Mouse (Mus musculus) left cerebral cortex, postnatal 10 days (tissue): ENCODE measurements around the gene BC048562. TPM values are rescaled to one million over a fixed set of nuclear protein-coding genes. Genes with fewer than 3 reads are reported as not detected.

Experiments used
- DNase-seq, 2 experiments: peaks; one replicate each; pipeline ENCODE4 v3.0.0; 2021 to 2022; ENCODE audit warnings: low spot score in 2 of 2, mixed read lengths in 1 of 2; ENCODE audit errors: extremely low spot score in 1 of 2
- intact Hi-C: fragments of 180-260 bp; cut with DNase I; formaldehyde crosslinking; loops from one replicate; pipeline ENCODE4 v1.15.1; 2025
- total RNA-seq, 2 experiments: library from RNA; stranded (reverse); gene quantifications; 2 replicates each; pipeline ENCODE4 v1.2.3; 2021

BC048562 gene
- not detected for total RNA-seq

DNA sequence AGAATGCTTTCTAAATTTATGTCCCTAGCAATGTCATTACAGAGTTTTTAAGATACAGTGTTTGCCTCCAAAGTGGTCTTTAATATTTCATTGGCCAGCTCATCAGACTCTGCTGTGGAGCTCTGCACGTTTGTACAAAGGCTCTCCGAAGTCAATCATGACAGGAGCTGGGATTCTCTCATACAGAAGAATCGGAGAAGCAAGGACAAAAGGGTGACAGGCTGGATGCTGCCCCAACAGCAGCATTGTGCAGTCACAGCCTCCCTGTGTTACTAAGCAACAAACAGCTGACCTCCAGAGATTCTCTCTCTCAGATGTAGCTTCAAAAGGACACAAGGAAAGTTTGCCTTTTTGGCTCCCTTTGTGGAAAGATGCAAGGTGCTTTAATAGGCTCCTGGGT is at the start of gene BC048562:
TSS of gene BC048562 (plus strand) at position 301 of the 400 bp plus-strand sequence.
- no peak for DNase-seq
- intact Hi-C loops: no loop called here

DNA sequence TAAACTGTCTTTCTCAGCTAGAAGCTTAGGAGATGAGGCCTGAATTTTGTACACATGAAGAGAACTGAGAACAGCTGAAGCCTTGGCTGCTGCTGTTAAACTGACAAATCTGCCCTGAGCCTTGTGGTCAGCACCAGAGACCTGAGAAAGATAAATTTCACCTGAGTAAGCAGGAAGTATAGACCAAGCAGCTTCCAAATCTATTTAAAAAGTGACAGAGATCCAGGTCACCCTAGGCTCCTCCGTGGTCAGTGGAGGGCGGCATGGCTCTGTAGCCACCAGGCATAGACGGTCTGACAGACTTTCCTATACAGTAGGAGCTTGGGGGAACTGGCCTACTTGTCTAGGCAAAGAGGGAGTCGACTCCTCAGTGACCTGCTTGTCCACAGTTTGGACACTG is 49.5 kb upstream of the BC048562 start:
- no peak for DNase-seq
- intact Hi-C loops: loop anchor here (5.0 kb wide), 1 partner anchor 35 kb away; no protein-coding TSS in a partner anchor

DNA sequence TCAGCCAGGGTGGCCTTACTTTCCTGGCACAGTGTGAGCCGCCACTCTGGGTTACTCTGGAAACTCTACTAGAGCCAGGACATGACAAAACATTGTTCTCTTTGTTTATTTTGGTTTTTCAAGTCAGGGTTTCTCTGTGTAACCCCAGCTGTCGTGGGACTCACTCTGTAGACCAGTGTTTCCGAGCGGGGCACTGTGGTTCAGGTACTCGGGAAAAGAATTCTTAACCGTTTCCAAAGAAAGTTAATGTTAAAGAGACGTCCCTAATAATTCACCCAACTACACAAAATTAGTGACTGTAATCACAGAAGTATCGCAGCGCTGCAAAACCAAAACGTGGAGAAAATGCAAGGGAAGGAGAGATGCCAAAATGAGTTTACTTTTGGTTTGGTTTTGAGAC is 47.7 kb upstream of the BC048562 start:
- intact Hi-C loops: loop anchor here (5.0 kb wide), 1 partner anchor 36 kb away; no protein-coding TSS in a partner anchor

DNA sequence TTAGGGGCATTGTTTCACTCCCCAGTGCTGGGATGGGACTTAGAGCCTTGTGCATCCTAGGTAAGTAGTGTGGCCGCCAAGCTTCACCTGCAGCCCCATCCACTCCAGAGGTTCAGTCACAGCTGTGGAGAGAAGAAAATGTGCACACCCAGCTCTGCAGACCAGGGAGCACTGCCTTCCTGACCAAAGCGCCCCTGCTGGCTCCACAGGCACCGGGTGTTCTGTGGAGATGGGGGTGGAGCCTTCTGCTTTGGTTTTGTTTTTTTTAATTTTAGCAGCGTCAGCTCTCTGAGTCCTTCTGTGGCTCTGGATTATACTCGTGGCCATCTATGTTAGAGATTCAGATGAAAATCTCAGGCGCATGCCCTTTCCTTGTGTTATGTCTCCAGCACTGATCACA is 47.1 kb upstream of the BC048562 start:
- peak in 1 of 2 experiments; percentile 41 for DNase-seq
- intact Hi-C loops: loop anchor here (5.0 kb wide), 1 partner anchor 37 kb away; no protein-coding TSS in a partner anchor

More for the DNA sequence above, 47.7 kb upstream of the BC048562 start:
- DNase-seq: no peak

DNA sequence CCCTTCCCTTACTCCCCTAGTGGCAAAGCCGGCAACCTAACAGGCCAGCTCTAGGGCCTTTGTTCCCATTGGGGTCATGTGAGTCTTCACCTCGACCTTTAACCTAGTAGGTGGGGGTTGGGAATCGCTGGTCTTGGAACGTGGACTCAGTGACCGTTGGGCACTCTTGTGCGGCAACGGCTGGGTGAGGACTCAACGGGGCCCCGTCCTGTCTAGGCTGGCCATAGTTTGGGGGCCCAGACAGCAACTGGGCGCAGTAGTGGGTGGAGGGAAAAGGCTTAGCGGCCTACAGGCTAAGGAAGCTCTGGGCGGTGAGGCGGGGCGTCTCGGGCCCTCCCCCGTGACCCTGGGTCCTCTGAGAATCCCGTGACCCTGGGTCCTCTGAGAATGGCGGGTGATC is 43.6 kb upstream of the BC048562 start, which contains the start of gene 1700102P08Rik:
TSS of gene 1700102P08Rik (plus strand) at position 130 of the 400 bp plus-strand sequence.
- intact Hi-C loops: no loop called here
- no peak for DNase-seq

DNA sequence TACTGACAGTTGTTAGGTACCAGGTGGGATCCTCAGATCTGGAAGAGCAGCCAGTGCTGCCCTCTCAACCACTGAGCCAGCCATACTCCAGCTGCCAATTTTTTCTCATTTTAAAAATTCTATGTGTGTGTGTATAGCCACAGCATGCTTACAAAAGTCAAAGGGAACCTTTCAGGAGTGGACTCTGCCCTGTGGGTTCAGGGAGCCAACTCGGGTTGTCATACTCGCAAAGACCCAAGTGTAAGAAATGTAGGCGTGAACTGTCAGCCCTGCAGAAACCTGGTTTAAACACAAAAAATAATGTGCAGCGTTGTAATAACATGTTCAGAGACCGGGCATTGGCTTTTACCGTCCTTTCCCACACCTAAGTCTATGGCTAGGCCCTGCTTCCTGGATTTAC is 42.1 kb upstream of the BC048562 start:
- intact Hi-C loops: no loop called here
- no peak for DNase-seq

DNA sequence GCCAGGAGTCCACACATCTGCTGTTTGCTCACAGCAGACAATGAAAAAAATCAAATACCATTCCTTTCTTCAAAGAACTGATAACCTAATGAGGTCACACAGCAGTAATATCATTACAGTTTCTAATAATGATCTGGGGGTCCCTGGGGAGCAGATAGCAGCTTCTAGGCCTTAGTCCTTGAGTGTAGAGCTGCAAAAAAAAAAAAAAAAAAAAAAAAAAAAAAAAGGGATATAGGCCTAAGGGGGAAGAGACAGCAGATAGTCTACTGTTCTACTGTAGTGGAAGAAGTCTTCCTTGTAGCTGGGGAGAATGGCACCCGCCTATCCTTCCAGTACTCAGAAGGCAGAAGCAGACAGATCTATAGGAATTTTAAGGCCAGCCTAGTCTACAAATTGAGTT is 40.9 kb upstream of the BC048562 start:
- intact Hi-C loops: loop anchor here (5.0 kb wide), 1 partner anchor 57 kb away; no protein-coding TSS in a partner anchor
- DNase-seq: no peak

DNA sequence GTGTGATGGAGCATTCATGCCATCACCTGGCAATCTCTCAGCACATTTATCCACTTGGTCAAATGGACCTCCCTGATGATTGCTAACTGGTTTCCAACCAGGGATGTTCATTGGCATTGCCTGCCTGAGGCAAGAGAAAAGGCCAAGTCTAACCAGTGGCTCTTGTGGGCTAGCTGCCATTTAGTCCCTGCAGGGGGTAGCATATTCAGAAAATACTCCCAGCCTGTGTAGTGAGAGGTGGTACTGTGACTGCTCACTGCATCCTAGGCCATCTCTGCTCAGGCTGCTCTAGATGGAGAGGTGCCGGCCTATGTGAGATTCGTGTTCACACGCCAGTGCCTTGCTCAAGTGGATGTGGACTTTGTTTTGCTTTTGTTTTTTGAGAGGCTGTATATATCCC is 38.0 kb upstream of the BC048562 start:
- intact Hi-C loops: loop anchor here (5.0 kb wide), 1 partner anchor 54 kb away; no protein-coding TSS in a partner anchor
- DNase-seq: no peak

DNA sequence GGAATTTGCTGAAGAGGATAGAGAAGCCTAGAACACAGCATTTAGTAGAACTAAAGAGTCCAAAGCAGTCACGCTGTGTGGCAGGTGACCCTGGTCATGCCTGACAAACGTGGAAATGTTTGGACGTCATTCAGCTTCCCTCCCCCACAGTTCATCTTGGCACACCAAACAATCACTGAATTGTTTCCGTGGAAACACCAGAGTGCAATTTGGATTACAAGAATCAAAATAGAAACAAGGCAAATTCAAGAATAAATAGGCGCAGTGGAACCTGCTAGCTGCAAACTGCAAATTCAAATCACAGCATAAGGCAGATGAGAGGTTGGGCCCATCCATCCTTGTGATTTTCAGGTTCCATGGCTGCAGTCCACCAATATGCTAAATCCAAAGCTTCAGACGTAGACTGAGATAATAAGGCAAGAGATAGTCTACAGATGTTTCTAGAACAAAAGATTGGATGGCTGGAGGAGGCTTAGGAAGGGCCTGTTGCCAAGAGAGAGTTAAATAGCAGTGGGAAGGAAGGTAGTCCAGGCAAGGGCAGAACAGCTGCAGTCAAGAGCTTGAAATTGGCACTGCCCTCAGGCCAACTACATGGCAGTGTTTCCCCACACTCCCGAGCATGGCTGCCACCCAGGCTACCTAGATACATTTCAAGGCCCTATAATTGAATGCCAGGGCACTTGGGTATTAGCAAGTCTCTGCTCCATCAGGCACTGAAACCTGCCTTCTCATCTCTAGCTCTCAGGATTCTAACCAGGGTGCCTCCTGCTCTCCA is 34.9 kb upstream of the BC048562 start:
- DNase-seq: peak; percentile 59 to 69
- intact Hi-C loops: no loop called here

DNA sequence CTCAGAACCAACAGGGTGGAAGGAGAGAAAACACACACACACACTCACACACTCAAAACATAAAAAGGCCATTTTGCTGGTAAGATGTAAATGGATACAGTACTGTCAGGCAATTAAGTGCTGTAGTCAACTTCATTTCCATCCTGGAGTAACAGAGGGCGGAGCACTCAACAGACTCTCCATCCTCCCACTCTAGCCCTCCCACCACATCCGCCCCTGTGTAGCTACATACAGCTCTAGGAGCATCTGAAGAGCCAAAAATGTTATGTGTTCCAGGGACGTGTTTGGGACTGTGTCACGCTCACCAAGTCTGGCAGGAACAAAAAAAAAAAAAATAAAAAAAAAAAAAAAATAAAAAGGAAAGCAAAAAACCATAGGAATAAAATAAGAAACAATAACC is 33.2 kb upstream of the BC048562 start:
- no peak for DNase-seq
- intact Hi-C loops: no loop called here

DNA sequence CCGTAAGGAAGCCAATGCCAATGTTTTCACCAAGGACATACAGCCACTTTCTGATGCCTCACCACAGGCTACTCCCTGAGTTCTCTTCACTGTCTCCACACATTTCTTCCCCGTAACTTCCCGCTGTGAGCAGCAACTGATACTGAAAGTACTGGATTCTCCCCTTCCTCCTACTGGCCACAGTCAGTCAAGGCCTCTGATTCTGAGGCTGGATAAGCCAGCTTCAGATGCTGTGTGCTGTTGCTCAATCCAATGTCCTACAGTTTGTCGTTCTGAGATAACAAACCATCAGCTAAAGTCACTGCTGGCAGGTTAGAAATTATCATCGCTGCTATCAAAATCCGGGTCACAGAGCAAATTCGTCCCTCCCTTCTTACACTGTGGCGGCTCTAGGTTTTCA is 31.8 kb upstream of the BC048562 start:
- intact Hi-C loops: no loop called here
- DNase-seq: no peak

DNA sequence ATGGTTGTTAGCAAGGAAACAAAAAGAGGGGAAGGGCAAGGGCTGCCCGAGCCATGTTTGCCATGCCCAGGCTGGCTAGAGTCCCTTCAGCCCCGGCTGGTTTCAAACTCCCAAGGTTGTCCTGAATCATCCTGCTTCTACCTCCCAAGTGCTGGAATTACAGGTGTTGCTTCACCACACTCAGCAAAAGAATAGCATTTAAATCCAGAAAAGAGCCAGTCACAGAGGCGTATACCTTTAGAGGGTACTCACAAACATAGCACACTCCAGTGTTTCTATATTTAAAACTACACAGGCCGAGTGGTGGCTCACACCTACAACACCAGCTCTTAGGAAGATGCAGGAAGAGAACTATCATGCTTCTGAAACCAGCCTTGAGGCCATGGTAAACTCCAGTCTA is 26.7 kb upstream of the BC048562 start:
- DNase-seq: no peak
- intact Hi-C loops: no loop called here

DNA sequence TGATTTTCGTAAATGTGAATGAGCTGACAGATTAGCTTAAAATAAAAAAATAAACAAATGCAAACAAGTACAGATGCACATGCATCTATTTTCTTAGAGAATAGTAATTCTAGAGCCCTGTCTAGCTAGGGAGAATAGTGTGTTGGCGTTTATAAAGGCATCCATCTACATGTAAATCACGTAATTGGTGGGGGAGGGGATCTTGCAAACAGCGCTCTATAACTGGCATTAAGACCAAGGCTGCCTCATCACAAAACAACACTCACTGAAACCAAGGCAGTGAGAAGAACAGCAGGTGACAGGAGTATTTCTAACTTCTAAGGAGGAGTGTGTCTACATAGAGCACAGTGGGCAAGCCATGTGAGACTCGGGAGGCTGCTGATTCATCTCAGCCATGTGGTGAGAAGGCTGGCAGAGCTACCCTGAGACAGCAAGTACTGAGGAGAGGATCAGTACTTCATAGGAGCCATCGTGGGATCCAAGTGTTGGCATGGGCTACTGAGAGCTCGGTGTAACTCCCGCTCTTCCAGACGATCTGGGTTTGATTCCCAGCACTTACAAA is 24.8 kb upstream of the BC048562 start:
- intact Hi-C loops: no loop called here
- peak in 1 of 2 experiments; percentile 23 for DNase-seq

DNA sequence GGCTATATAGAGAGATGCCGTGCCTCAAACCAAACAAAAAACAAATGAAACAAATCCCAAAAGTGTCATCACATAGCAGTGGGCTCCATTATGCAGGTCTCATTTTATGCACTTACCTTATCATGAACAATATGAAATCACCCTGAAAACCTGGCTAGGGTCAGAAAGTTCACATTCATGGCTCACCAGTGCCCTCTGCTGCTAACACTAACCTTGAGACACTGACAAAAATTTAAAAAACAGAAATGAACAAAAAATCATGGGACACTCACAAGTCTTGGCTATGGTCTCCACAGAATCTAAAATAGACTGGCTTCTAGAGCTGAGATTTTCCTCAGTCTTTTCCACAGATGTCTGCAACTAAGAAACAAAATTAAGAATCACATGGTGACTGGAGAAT is 24.1 kb upstream of the BC048562 start:
- no peak for DNase-seq
- intact Hi-C loops: no loop called here

DNA sequence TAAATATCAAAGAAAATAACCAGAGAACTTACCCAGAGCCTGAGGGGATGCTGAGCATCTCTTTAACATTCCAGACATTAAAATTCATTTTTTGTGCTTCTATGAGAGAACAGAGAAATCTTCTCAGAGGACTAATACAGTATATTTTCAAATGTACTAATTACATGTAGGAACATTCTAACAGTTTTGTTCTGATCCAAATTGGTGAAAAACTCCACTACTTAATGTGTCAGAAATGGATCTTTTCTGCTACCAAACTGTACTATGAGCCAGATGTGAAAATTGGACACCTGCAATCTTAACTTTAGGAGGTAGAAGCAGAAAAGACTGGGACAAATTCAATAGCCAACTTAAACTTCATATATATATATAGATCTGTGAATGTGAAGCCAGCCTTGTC is 7.9 kb upstream of the BC048562 start, which contains the start of gene Ccdc36:
TSS of gene Ccdc36 (minus strand) at position 101 of the 400 bp plus-strand sequence.
- DNase-seq: no peak
- intact Hi-C loops: no loop called here

DNA sequence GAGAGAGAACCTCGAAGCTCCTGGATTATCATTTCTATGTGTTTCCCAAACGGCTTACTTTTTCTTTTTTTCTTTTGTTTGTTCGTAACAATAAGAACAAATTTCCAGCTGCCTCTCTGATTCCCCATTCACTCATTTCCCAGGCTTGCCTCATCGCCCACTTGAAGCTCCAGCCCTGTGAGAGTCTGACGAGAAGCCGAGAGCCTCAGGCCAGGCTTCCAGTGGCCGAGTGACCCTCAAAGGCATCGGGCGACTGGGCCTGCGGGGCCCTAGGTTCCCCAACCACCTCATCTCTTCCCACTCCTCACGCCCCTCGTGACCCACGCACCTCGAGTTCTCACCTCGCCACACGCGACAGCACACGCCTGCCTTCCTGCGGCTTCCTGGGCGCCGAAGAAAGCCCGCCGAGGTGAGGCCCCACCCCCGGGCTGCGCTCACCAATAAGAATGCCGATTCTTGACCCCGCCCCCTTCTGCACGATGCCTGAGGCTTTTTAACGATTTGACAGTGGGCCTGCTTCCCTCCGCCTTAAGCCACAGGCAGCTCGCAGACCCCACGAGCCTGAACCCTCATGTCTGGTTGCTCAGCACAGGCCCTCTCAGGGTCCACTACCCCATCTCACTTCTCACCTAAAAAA is 4.7 kb upstream of the BC048562 start:
- DNase-seq: peak in 1 of 2 experiments; percentile 55

DNA sequence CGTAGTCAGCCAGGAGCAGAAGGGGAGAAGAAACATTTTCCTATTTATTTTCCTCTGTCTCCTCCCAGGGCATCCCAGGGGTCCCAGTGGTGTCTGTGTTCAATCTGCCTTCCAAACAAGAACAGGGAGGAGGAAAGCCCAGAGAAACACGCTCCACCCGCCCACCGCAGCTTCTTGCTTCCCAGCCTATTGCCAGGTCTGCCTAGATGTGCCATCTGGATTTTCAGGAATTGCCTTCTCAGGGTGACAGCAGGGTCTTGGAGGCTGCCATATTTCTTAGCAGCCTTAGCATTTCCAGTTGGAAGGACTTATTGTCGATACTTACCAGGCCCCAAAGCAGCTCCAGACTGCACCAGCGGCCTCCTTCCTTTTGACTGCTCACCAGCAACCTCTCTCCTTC is 2.9 kb downstream of the BC048562 start:
- DNase-seq: peak in 1 of 2 experiments; percentile 50
- intact Hi-C loops: no loop called here

More for the DNA sequence above, 4.7 kb upstream of the BC048562 start:
- intact Hi-C loops: no loop called here

DNA sequence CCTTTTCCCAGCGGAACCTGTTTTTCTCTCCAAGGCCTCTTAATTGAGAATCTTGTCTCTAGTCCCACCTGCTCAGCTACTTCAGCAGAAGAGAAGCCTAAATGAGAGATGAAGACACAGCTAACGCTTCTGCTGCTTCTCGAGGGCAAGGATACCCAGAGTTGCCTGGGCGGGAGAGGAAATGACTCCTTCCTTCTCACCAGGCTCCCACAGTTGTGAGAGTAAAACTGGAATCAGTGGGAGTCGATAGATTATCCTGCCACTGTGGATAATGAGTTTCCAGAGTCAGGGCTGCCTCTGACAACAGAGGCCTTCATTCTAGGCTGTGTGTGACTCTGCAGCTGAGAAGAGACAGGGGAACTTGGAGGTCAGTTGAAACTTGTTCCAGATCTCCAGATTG is 4.2 kb downstream of the BC048562 start:
- intact Hi-C loops: no loop called here
- DNase-seq: no peak

DNA sequence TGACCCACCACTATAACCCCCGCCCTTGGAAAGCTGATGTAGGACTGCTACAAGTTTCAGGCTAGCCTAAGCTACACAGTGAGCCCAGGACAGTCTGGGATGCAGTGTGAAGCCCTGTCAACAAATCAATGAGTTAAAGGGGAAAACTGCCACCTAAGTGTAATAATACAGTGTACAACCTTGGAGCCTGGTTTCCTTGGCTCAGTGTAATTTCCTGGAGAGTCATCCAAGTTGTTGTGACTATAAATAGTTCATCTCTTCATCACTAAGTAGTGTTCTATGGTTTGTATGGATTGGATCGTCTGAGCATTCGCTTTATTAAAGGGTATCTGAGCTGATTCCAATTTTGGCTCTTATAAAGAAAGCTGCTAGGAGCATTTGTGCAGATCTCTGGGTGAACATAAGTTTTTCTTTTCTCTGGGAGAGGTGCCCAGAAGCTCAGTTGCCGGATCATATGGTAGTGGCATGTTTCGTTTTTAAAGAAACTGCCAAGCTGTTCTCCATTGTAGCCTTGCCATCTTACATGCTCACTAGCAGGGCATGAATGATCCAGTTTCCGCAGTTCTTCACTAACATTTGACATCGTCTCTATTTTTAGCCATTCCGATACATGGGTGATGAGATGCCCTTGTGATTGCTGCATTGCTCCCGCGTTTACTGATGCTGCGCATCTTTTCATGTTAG is 5.1 kb downstream of the BC048562 start:
- peak in 1 of 2 experiments; percentile 77 for DNase-seq
- intact Hi-C loops: no loop called here
